Mouse (Mus musculus): ENCODE data around the gene Lmbr1l. TPM values are rescaled to one million over a fixed set of nuclear protein-coding genes. Genes with fewer than 3 reads are reported as not detected.
"Not testable (repeated sequence)": the region's sequence is repeated elsewhere in the genome, so short reads cannot be mapped to it uniquely, and the experiment has no call there.

Lmbr1l gene
- polyA plus RNA-seq, 1 experiment, result 478 TPM

- peaks cover 2% of the 10 kb centered on the region; the same call in 1 of the 2 replicates for H3K4me1 ChIP-seq (ENCODE audit: control insufficient read depth, insufficient read depth, low read length)
- no peak for TF ChIP-seq POLR2A (IDR thresholded peaks at IDR 0.05; ENCODE audit: control insufficient read depth, low read depth, low read length)
- no peak for TF ChIP-seq CTCF (IDR thresholded peaks at IDR 0.05; ENCODE audit: control insufficient read depth, insufficient read depth, insufficient replicate concordance, low read depth, low read length)
- no peak overlapping the region for H3K27ac ChIP-seq (ENCODE audit: control insufficient read depth, insufficient read depth, low read depth, low read length)
- H3K36me3 ChIP-seq (ENCODE audit: control insufficient read depth, insufficient read depth, low read length), result no peaks in the 10 kb centered on the region
- no peak overlapping the region for H3K4me3 ChIP-seq (ENCODE audit: control insufficient read depth, low read depth, low read length)
- H3K27me3 ChIP-seq (ENCODE audit: control insufficient read depth, insufficient read depth, low read length), result no peaks in the 10 kb centered on the region
Measured at GRCm38 (mm10) chr15:98924682-98925081, 6.7 kb upstream of the Lmbr1l start.

- Histone ChIP-seq H3K4me1 (ENCODE audit: control insufficient read depth, insufficient read depth, low read length) (peaks cover 2% of the 10 kb centered on the region; the same call in 1 of the 2 replicates), H3K4me3 (ENCODE audit: control insufficient read depth, low read depth, low read length) (no peak overlapping the region), H3K27me3 (ENCODE audit: control insufficient read depth, insufficient read depth, low read length) (no peaks in the 10 kb centered on the region), H3K27ac (ENCODE audit: control insufficient read depth, insufficient read depth, low read depth, low read length) (no peak overlapping the region), H3K36me3 (ENCODE audit: control insufficient read depth, insufficient read depth, low read length) (no peaks in the 10 kb centered on the region)
- no peak for TF ChIP-seq POLR2A (IDR thresholded peaks at IDR 0.05; ENCODE audit: control insufficient read depth, low read depth, low read length)
Measured at GRCm38 (mm10) chr15:98923031-98923537, 5.1 kb upstream of the Lmbr1l start.

- no peak for TF ChIP-seq CTCF (IDR thresholded peaks at IDR 0.05; ENCODE audit: control insufficient read depth, insufficient read depth, insufficient replicate concordance, low read depth, low read length)
- Histone ChIP-seq H3K27ac (ENCODE audit: control insufficient read depth, insufficient read depth, low read depth, low read length) (no peak overlapping the region), H3K36me3 (ENCODE audit: control insufficient read depth, insufficient read depth, low read length) (no peaks in the 10 kb centered on the region)
Measured at GRCm38 (mm10) chr15:98922581-98922980, 4.5 kb upstream of the Lmbr1l start.

GRCm38 (mm10) chr15:98921510-98921909 lies 3.5 kb upstream of the Lmbr1l start:
- H3K27ac ChIP-seq (ENCODE audit: control insufficient read depth, insufficient read depth, low read depth, low read length), result no peak overlapping the region
- peaks cover 2% of the 10 kb centered on the region; the same call in 1 of the 2 replicates for H3K4me1 ChIP-seq (ENCODE audit: control insufficient read depth, insufficient read depth, low read length)
- no peaks in the 10 kb centered on the region for H3K36me3 ChIP-seq (ENCODE audit: control insufficient read depth, insufficient read depth, low read length)
- H3K4me3 ChIP-seq (ENCODE audit: control insufficient read depth, low read depth, low read length), result no peak overlapping the region
- H3K27me3 ChIP-seq (ENCODE audit: control insufficient read depth, insufficient read depth, low read length), result no peaks in the 10 kb centered on the region
- no peak for TF ChIP-seq CTCF (IDR thresholded peaks at IDR 0.05; ENCODE audit: control insufficient read depth, insufficient read depth, insufficient replicate concordance, low read depth, low read length)
- TF ChIP-seq POLR2A (IDR thresholded peaks at IDR 0.05; ENCODE audit: control insufficient read depth, low read depth, low read length), result no peak

More at GRCm38 (mm10) chr15:98922581-98922980, 4.5 kb upstream of the Lmbr1l start:
- H3K4me3 ChIP-seq (ENCODE audit: control insufficient read depth, low read depth, low read length), result no peak overlapping the region
- peaks cover 2% of the 10 kb centered on the region; the same call in 1 of the 2 replicates for H3K4me1 ChIP-seq (ENCODE audit: control insufficient read depth, insufficient read depth, low read length)
- no peaks in the 10 kb centered on the region for H3K27me3 ChIP-seq (ENCODE audit: control insufficient read depth, insufficient read depth, low read length)

DNA sequence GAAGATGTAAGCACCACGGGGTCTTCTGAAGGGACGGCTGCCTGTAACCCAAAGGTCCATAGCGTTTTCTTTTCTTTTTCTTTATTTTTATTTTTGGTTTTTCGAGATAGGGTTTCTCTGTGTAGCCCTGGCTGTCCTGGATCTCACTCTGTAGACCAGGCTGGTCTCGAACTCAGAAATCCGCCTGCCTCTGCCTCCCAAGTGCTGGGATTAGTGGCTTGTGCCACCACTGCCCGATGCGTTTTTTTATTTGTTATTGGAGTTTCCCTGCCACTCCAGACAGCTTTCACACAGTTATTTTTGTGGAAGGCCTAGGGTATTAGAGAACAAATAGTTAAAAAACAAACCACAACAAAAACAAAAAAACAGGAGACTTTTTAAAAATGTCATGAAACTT lies 466 bp upstream of the Lmbr1l start:
- not testable (repeated sequence) for H3K27me3 ChIP-seq (ENCODE audit: control insufficient read depth, insufficient read depth, low read length); H3K4me1 ChIP-seq (ENCODE audit: control insufficient read depth, insufficient read depth, low read length); H3K36me3 ChIP-seq (ENCODE audit: control insufficient read depth, insufficient read depth, low read length)
- Histone ChIP-seq H3K27ac (ENCODE audit: control insufficient read depth, insufficient read depth, low read depth, low read length) (peak overlapping the region; percentile 85), H3K4me3 (ENCODE audit: control insufficient read depth, low read depth, low read length) (peak overlapping the region; percentile 97)

DNA sequence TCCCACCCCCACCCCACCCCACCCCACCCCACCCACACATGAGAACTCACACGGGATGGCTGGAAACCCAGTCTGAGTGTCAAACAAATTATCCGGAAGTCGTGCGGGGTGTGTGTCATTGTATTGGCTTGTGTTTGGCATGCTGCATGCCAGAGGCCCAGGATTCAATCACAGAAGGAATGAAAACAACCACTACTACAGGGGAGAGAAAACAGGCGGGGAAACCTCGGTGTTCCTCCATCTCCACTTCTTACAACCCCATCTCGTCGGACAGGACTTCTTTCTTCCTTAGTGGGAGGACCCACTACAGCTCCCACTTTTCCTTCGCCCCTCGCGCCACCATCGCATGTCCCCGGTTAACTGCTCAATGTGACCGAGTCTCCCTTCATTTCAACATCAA lies 940 bp downstream of the Lmbr1l start:
- TF ChIP-seq CTCF (IDR thresholded peaks at IDR 0.05; ENCODE audit: control insufficient read depth, insufficient read depth, insufficient replicate concordance, low read depth, low read length) (no peak), POLR2A (IDR thresholded peaks at IDR 0.05; ENCODE audit: control insufficient read depth, low read depth, low read length) (no peak)
- no peaks in the 10 kb centered on the region for H3K27me3 ChIP-seq (ENCODE audit: control insufficient read depth, insufficient read depth, low read length)
- H3K4me1 ChIP-seq (ENCODE audit: control insufficient read depth, insufficient read depth, low read length), result peaks cover 7% of the 10 kb centered on the region
- peak overlapping the region; percentile 87 for H3K27ac ChIP-seq (ENCODE audit: control insufficient read depth, insufficient read depth, low read depth, low read length)
- H3K36me3 ChIP-seq (ENCODE audit: control insufficient read depth, insufficient read depth, low read length), result peaks cover 4% of the 10 kb centered on the region
- peak overlapping the region; percentile 97 for H3K4me3 ChIP-seq (ENCODE audit: control insufficient read depth, low read depth, low read length)

- peaks cover 4% of the 10 kb centered on the region for H3K36me3 ChIP-seq (ENCODE audit: control insufficient read depth, insufficient read depth, low read length)
- H3K27me3 ChIP-seq (ENCODE audit: control insufficient read depth, insufficient read depth, low read length), result no peaks in the 10 kb centered on the region
- H3K27ac ChIP-seq (ENCODE audit: control insufficient read depth, insufficient read depth, low read depth, low read length), result no peak overlapping the region
- TF ChIP-seq CTCF (IDR thresholded peaks at IDR 0.05; ENCODE audit: control insufficient read depth, insufficient read depth, insufficient replicate concordance, low read depth, low read length), result no peak
- TF ChIP-seq POLR2A (IDR thresholded peaks at IDR 0.05; ENCODE audit: control insufficient read depth, low read depth, low read length), result no peak
- H3K4me1 ChIP-seq (ENCODE audit: control insufficient read depth, insufficient read depth, low read length), result peaks cover 6% of the 10 kb centered on the region
- H3K4me3 ChIP-seq (ENCODE audit: control insufficient read depth, low read depth, low read length), result peak overlapping the region; percentile 97
Measured at GRCm38 (mm10) chr15:98916016-98916415, 2.0 kb downstream of the Lmbr1l start.

DNA sequence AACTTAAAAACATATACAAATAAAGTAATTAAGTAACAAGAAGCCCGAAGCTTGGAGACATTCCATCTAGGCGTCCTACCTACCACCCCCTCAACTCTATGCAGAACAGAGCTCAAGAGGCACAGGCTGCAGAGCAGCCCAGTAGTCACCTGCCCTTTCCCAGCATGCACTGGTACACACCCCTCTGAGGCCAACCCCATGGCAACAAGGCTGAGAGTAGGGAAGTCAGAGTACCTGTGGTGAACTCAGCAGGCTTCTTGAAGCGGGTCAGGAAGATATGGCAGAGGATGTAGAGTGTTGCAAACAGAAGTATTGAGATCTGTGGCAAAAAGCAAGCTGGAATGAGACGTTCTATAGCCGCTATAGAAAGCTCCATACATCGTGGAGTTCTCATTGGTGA lies 3.1 kb downstream of the Lmbr1l start:
- Histone ChIP-seq H3K27ac (ENCODE audit: control insufficient read depth, insufficient read depth, low read depth, low read length) (0 out of 2 replicates have a peak overlapping the region, but pooled peaks have one; percentile 29), H3K36me3 (ENCODE audit: control insufficient read depth, insufficient read depth, low read length) (peaks cover 4% of the 10 kb centered on the region), H3K4me1 (ENCODE audit: control insufficient read depth, insufficient read depth, low read length) (peaks cover 6% of the 10 kb centered on the region), H3K27me3 (ENCODE audit: control insufficient read depth, insufficient read depth, low read length) (no peaks in the 10 kb centered on the region), H3K4me3 (ENCODE audit: control insufficient read depth, low read depth, low read length) (peak overlapping the region; percentile 33)
- TF ChIP-seq CTCF (IDR thresholded peaks at IDR 0.05; ENCODE audit: control insufficient read depth, insufficient read depth, insufficient replicate concordance, low read depth, low read length) (no peak), POLR2A (IDR thresholded peaks at IDR 0.05; ENCODE audit: control insufficient read depth, low read depth, low read length) (no peak)

Measured in testis, adult 2 months (tissue).